Mouse (Mus musculus): ENCODE data around the gene Fam114a1. TPM values are rescaled to one million over a fixed set of nuclear protein-coding genes. Genes with fewer than 3 reads are reported as not detected.

Fam114a1 gene
- polyA plus RNA-seq, 1 experiment from 2014 or later: 47.4 TPM

DNA sequence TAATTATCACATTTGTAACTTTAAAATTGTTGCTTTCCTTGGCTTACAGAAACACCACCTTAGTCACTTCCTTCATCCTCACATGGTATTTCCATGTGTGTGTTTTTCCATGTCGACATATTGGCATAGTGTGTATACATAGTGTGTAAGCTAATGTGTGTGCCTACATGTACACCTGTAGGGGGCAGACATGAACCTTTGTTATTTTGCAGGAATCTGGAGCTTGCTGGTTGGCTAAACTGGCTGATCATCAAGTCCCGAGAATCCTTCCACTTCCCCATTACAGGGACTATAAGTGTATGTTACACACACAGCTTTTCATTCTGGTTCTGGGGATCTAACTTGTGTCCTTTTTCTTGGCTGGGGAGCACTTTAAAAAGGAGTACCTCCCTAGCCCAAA, 106.2 kb downstream of the Fam114a1 start:
- H3K9ac ChIP-seq: no peak overlapping the region
- H3K9me3 ChIP-seq (ENCODE audit: low read depth, low read length): no peaks in the 10 kb centered on the region
- TF ChIP-seq CTCF (IDR thresholded peaks at IDR 0.05; ENCODE audit: low read depth): peak; percentile 50
- no peak overlapping the region for H3K4me2 ChIP-seq
- no peak overlapping the region for H3K27ac ChIP-seq (ENCODE audit: low read depth)
- DNase-seq (peak; percentile 33), ATAC-seq (ENCODE audit: insufficient read depth) (no peak; the same call in 1 of the 2 replicates)
- H3K27me3 ChIP-seq (ENCODE audit: insufficient read depth, low read length): no peaks in the 10 kb centered on the region
- H3K36me3 ChIP-seq (ENCODE audit: insufficient read depth): no peaks in the 10 kb centered on the region
- WGBS: 63% methylated on average over 2 of the region's 2 CpGs
- H3K4me1 ChIP-seq (ENCODE audit: insufficient read depth): no peaks in the 10 kb centered on the region
- no peak overlapping the region for H3K4me3 ChIP-seq (ENCODE audit: low read depth, low read length)

DNA sequence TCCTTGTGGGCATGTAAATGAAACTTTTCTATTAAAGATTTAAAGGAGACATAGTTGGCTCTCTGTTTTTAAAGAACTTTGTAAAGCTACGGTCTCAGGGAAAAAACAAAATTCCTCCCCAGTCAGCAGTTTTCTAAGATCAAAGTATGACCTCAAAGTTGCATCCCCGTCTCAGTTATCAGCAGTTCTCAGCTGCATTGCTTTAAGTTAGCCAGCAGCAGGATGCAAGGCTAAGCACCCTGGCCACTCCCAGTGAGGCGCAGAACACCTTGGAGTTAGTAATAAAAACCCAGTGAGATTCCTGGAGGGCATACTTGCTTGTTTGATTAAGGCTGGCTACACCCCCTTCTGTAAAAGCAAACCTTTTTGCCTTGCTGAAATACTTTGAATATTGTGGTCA, 106.9 kb downstream of the Fam114a1 start:
- no peak overlapping the region for H3K4me3 ChIP-seq (ENCODE audit: low read depth, low read length)
- H3K36me3 ChIP-seq (ENCODE audit: insufficient read depth): no peaks in the 10 kb centered on the region
- no peak for TF ChIP-seq CTCF (IDR thresholded peaks at IDR 0.05; ENCODE audit: low read depth)
- WGBS: 26% methylated on average over 3 of the region's 3 CpGs
- no peak for ATAC-seq (ENCODE audit: insufficient read depth)
- no peak overlapping the region for H3K4me2 ChIP-seq
- H3K9ac ChIP-seq: no peak overlapping the region
- no peaks in the 10 kb centered on the region for H3K9me3 ChIP-seq (ENCODE audit: low read depth, low read length)
- no peaks in the 10 kb centered on the region for H3K27me3 ChIP-seq (ENCODE audit: insufficient read depth, low read length)
- peak; percentile 17 for DNase-seq
- no peaks in the 10 kb centered on the region for H3K4me1 ChIP-seq (ENCODE audit: insufficient read depth)
- H3K27ac ChIP-seq (ENCODE audit: low read depth): peak overlapping the region; percentile 20; the same call in 1 of the 2 replicates

DNA sequence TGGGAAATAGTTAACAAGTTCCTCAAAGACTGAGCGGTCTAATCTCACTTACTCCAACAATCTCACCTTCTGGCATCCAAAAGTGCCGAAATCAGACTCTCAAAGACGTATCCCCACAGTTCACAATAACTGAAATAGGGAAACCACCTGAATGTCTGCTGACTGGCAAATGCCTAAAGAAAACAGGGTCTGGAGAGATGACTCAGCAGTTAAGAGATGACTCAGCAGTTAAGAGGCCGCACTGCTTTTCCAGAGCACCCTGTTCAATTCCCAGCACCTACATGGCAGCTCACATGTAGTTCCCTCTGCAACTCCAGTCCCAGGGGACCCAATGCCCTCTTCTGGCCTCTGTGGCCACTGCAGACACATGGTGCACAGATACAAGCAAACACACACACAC, 108.2 kb downstream of the Fam114a1 start:
- H3K4me2 ChIP-seq: no peak overlapping the region
- no peak overlapping the region for H3K4me3 ChIP-seq (ENCODE audit: low read depth, low read length)
- no peak for DNase-seq
- 88% methylated on average over 4 of the region's 4 CpGs for WGBS
- no peak for TF ChIP-seq CTCF (IDR thresholded peaks at IDR 0.05; ENCODE audit: low read depth)
- H3K9ac ChIP-seq: no peak overlapping the region
- H3K27ac ChIP-seq (ENCODE audit: low read depth): no peak overlapping the region
- no peaks in the 10 kb centered on the region for H3K4me1 ChIP-seq (ENCODE audit: insufficient read depth)
- no peaks in the 10 kb centered on the region for H3K9me3 ChIP-seq (ENCODE audit: low read depth, low read length)
- no peaks in the 10 kb centered on the region for H3K27me3 ChIP-seq (ENCODE audit: insufficient read depth, low read length)
- ATAC-seq (ENCODE audit: insufficient read depth): no peak
- H3K36me3 ChIP-seq (ENCODE audit: insufficient read depth): no peaks in the 10 kb centered on the region

- no peak for TF ChIP-seq CTCF (IDR thresholded peaks at IDR 0.05; ENCODE audit: low read depth)
- peak; percentile 70 for DNase-seq
- Histone ChIP-seq H3K9me3 (ENCODE audit: low read depth, low read length) (no peaks in the 10 kb centered on the region), H3K4me2 (peak overlapping the region; percentile 46), H3K36me3 (ENCODE audit: insufficient read depth) (no peaks in the 10 kb centered on the region), H3K4me3 (ENCODE audit: low read depth, low read length) (peak overlapping the region; percentile 25), H3K4me1 (ENCODE audit: insufficient read depth) (no peaks in the 10 kb centered on the region), H3K27ac (ENCODE audit: low read depth) (no peak overlapping the region), H3K9ac (peak overlapping the region; percentile 30), H3K27me3 (ENCODE audit: insufficient read depth, low read length) (no peaks in the 10 kb centered on the region)
- 20% methylated on average over 9 of the region's 9 CpGs for WGBS
- no peak for ATAC-seq (ENCODE audit: insufficient read depth)
Measured at GRCm38 (mm10) chr5:65079881-65080280, 110.0 kb downstream of the Fam114a1 start.

- no peak overlapping the region for H3K27ac ChIP-seq (ENCODE audit: low read depth)
- H3K4me3 ChIP-seq (ENCODE audit: low read depth, low read length): no peak overlapping the region
- 83% methylated on average over 4 of the region's 4 CpGs for WGBS
- no peaks in the 10 kb centered on the region for H3K9me3 ChIP-seq (ENCODE audit: low read depth, low read length)
- ATAC-seq (ENCODE audit: insufficient read depth) (no peak), DNase-seq (no peak)
- H3K4me2 ChIP-seq: no peak overlapping the region
- no peaks in the 10 kb centered on the region for H3K27me3 ChIP-seq (ENCODE audit: insufficient read depth, low read length)
- no peak overlapping the region for H3K9ac ChIP-seq
- no peaks in the 10 kb centered on the region for H3K36me3 ChIP-seq (ENCODE audit: insufficient read depth)
- no peak for TF ChIP-seq CTCF (IDR thresholded peaks at IDR 0.05; ENCODE audit: low read depth)
- H3K4me1 ChIP-seq (ENCODE audit: insufficient read depth): no peaks in the 10 kb centered on the region
Measured at GRCm38 (mm10) chr5:65081836-65082235, 112.0 kb downstream of the Fam114a1 start.

GRCm38 (mm10) chr5:65086522-65086921, 116.7 kb downstream of the Fam114a1 start:
- Histone ChIP-seq H3K4me1 (ENCODE audit: insufficient read depth) (no peaks in the 10 kb centered on the region), H3K27ac (ENCODE audit: low read depth) (no peak overlapping the region), H3K36me3 (ENCODE audit: insufficient read depth) (no peaks in the 10 kb centered on the region), H3K9ac (no peak overlapping the region), H3K4me3 (ENCODE audit: low read depth, low read length) (no peak overlapping the region), H3K27me3 (ENCODE audit: insufficient read depth, low read length) (no peaks in the 10 kb centered on the region), H3K9me3 (ENCODE audit: low read depth, low read length) (no peaks in the 10 kb centered on the region), H3K4me2 (no peak overlapping the region)
- 67% methylated on average over 6 of the region's 6 CpGs for WGBS
- DNase-seq (peak; percentile 26), ATAC-seq (ENCODE audit: insufficient read depth) (no peak)
- no peak for TF ChIP-seq CTCF (IDR thresholded peaks at IDR 0.05; ENCODE audit: low read depth)

- DNase-seq: no peak
- ATAC-seq (ENCODE audit: insufficient read depth): no peak
- Histone ChIP-seq H3K27ac (ENCODE audit: low read depth) (no peak overlapping the region), H3K4me3 (ENCODE audit: low read depth, low read length) (no peak overlapping the region), H3K9me3 (ENCODE audit: low read depth, low read length) (no peaks in the 10 kb centered on the region), H3K4me1 (ENCODE audit: insufficient read depth) (no peaks in the 10 kb centered on the region), H3K9ac (no peak overlapping the region), H3K4me2 (no peak overlapping the region), H3K27me3 (ENCODE audit: insufficient read depth, low read length) (no peaks in the 10 kb centered on the region), H3K36me3 (ENCODE audit: insufficient read depth) (no peaks in the 10 kb centered on the region)
- no peak for TF ChIP-seq CTCF (IDR thresholded peaks at IDR 0.05; ENCODE audit: low read depth)
- WGBS: 51% methylated on average over 3 of the region's 3 CpGs
Measured at GRCm38 (mm10) chr5:65089707-65090106, 119.8 kb downstream of the Fam114a1 start.
